ENCODE assay signal across 17 mouse cellular contexts in the genomic region with DNA sequence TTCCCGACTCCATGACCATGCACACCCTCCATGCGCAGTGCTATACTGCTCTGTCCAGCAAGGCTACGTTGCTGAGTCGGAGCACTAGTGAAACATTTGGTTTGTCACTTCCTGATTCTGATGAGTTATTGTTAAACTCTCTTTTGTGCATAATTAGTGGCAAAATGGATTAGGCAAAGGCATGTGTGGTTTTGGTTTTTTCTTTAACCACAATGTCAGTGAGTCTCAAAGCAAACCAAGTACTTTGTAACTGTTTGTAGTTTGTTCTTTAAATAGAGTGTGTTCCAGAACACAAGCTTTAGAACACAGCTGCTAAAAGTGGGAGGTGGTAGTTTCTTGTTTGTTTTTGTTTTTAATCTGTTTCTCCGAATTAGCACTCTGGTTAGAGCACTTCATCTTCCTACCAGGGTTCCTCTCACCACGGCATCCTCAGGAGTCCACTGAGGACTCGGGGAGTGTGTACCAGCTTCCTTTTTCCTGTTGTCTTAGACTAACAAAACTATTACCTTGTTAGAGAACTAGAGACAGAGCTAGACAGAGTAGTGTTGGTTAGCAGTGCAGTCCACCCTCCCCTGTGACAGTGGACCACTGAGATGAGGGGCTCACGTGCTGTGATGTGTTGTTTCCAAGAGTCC. TPM values are rescaled to one million over a fixed set of nuclear protein-coding genes. Genes with fewer than 3 reads are reported as not detected.
A peak's percentile ranks its signal among the peaks of the same experiment; 100 is the strongest.
DNase-seq lines count a peak whose midpoint lies in the region; ATAC-seq lines count a peak whose summit lies in the region.
"Had no signal": no experiment of that assay in that cellular context is flagged by ENCODE, and none has a peak within 500 bp of the region (broad histone marks: within the 10 kb centered on the region; RNA-seq: fewer than 3 reads in every experiment).

No protein-coding gene starts in this region.

- WGBS in embryonic facial prominence, embryonic 14.5 days: 75% methylated on average over 8 of the region's 8 CpGs
- WGBS in embryonic facial prominence, embryonic 10.5 days: 90% methylated on average over 8 of the region's 8 CpGs
- 85% methylated on average over 8 of the region's 8 CpGs for WGBS in heart, embryonic 10.5 days

- no peak overlapping the region for H3K4me3 ChIP-seq in embryonic facial prominence, embryonic 14.5 days (ENCODE audit: low read depth, low read length)
- H3K4me3 ChIP-seq in embryonic facial prominence, embryonic 10.5 days: no peak overlapping the region
- no peak overlapping the region for H3K4me3 ChIP-seq in heart, embryonic 10.5 days
- H3K4me3 ChIP-seq: erythroblast, embryonic 14.5 days; liver, embryonic 12.5 days; midbrain, embryonic 15.5 days had no signal

- H3K4me2 ChIP-seq in embryonic facial prominence, embryonic 14.5 days (ENCODE audit: low read depth, low read length): no peak overlapping the region
- H3K4me2 ChIP-seq: liver, embryonic 12.5 days; midbrain, embryonic 15.5 days had no signal

- no peak for DNase-seq in embryonic facial prominence, embryonic 14.5 days (ENCODE audit: low spot score)
- DNase-seq in embryonic facial prominence, embryonic 10.5 days (ENCODE audit: low spot score): no peak
- peak; percentile 65 for DNase-seq in thymus, postnatal 0 days (ENCODE audit: low spot score)
- no peak for DNase-seq in thymus, adult 18-20 months
- DNase-seq in thymus, postnatal 4 days: peak; percentile 16
- no peak for DNase-seq in heart, embryonic 10.5 days (ENCODE audit: low spot score)
- no peak for DNase-seq in cerebellum, postnatal 25 days
- DNase-seq: heart, adult 11 months; heart, postnatal 14 days; kidney, postnatal 36 days; lung, postnatal 10 days; right cerebral cortex, postnatal 4 days had no signal

- peak overlapping the region; percentile 58 for H3K27ac ChIP-seq in embryonic facial prominence, embryonic 14.5 days (replicated peaks; ENCODE audit: low read depth, low read length)
- no peak overlapping the region for H3K27ac ChIP-seq in embryonic facial prominence, embryonic 10.5 days (replicated peaks)
- H3K27ac ChIP-seq in heart, embryonic 10.5 days: no peak overlapping the region
- H3K27ac ChIP-seq: liver, embryonic 12.5 days; midbrain, embryonic 15.5 days had no signal

- H3K4me1 ChIP-seq in embryonic facial prominence, embryonic 14.5 days (ENCODE audit: control insufficient read depth, insufficient read depth, low read length): 0 out of 2 replicates have a peak, but pooled peaks cover 5% of the 10 kb centered on the region
- peaks cover 3% of the 10 kb centered on the region; the same call in 1 of the 2 replicates for H3K4me1 ChIP-seq in embryonic facial prominence, embryonic 10.5 days
- H3K4me1 ChIP-seq in heart, embryonic 10.5 days: peaks cover 3% of the 10 kb centered on the region; the same call in 1 of the 2 replicates
- H3K4me1 ChIP-seq: liver, embryonic 12.5 days; midbrain, embryonic 15.5 days had no signal

- no peaks in the 10 kb centered on the region for H3K27me3 ChIP-seq in embryonic facial prominence, embryonic 14.5 days (replicated peaks; ENCODE audit: control insufficient read depth, insufficient read depth, low read length)
- H3K27me3 ChIP-seq in embryonic facial prominence, embryonic 10.5 days (replicated peaks; ENCODE audit: low read depth, poor library complexity, severe bottlenecking): no peaks in the 10 kb centered on the region
- H3K27me3 ChIP-seq in heart, embryonic 10.5 days (ENCODE audit: insufficient read depth, poor library complexity, severe bottlenecking): no peaks in the 10 kb centered on the region
- H3K27me3 ChIP-seq: liver, embryonic 12.5 days; midbrain, embryonic 15.5 days had no signal

- H3K9me3 ChIP-seq in embryonic facial prominence, embryonic 14.5 days (ENCODE audit: control insufficient read depth, low read length): 0 out of 2 replicates have a peak, but pooled peaks cover 2% of the 10 kb centered on the region
- H3K9me3 ChIP-seq in embryonic facial prominence, embryonic 10.5 days: no peaks in the 10 kb centered on the region
- H3K9me3 ChIP-seq in heart, embryonic 10.5 days: no peaks in the 10 kb centered on the region
- H3K9me3 ChIP-seq: liver, embryonic 12.5 days; midbrain, embryonic 15.5 days had no signal

- ATAC-seq in embryonic facial prominence, embryonic 14.5 days (ENCODE audit: low read depth): no peak
- peak; percentile 68 to 80 for ATAC-seq in hematopoietic stem cell, adult 5-6 weeks (replicated peaks in 1 of 2; ENCODE audit: insufficient read depth in 1 of 2, low FRiP score in 2 of 2, low TSS enrichment in 1 of 2, low read depth in 1 of 2, poor library complexity in 2 of 2, severe bottlenecking in 2 of 2)
- ATAC-seq: intestine, embryonic 16.5 days; liver, embryonic 12.5 days; midbrain, embryonic 15.5 days had no signal

- no peak overlapping the region for H3K9ac ChIP-seq in embryonic facial prominence, embryonic 14.5 days (ENCODE audit: low read depth, low read length)
- H3K9ac ChIP-seq: liver, embryonic 12.5 days; midbrain, embryonic 15.5 days had no signal

- H3K36me3 ChIP-seq in embryonic facial prominence, embryonic 14.5 days (ENCODE audit: control insufficient read depth, insufficient read depth, low read length): peaks cover 61% of the 10 kb centered on the region
- peaks cover 90% of the 10 kb centered on the region for H3K36me3 ChIP-seq in embryonic facial prominence, embryonic 10.5 days (replicated peaks)
- peaks cover 70% of the 10 kb centered on the region for H3K36me3 ChIP-seq in heart, embryonic 10.5 days

RNA-seq across cellular contexts. Expression of a gene that starts 9.3 kb away (rescaled TPM):
- 3.8 and 4.8 TPM in 2 replicates for polyA plus RNA-seq in embryonic facial prominence, embryonic 14.5 days (2014; fragmentation: Nextera tagmentation; extraction: Ambion mirVana)
- 0.23 and 0.37 TPM in 2 replicates for polyA plus RNA-seq in embryonic facial prominence, embryonic 10.5 days (2016; fragmentation: Nextera tagmentation; extraction: Ambion mirVana)
- 1.1 TPM in 2 replicates for polyA plus RNA-seq in thymus, postnatal 0 days (2015; fragmentation: Nextera tagmentation; extraction: Ambion mirVana)
- not detected in 2 replicates for total RNA-seq in hematopoietic stem cell, adult 5-6 weeks (2017)
- polyA plus RNA-seq in heart, embryonic 10.5 days (2016; fragmentation: Nextera tagmentation; extraction: Ambion mirVana): 2.8 and 4.3 TPM in 2 replicates
- polyA plus RNA-seq: erythroblast, embryonic 14.5 days had no signal

RNA-seq across cellular contexts. Expression of a gene that starts 48.7 kb away (rescaled TPM):
- polyA plus RNA-seq in embryonic facial prominence, embryonic 14.5 days (2014; fragmentation: Nextera tagmentation; extraction: Ambion mirVana): 80.9 and 90.7 TPM in 2 replicates
- 98.8 and 108 TPM in 2 replicates for polyA plus RNA-seq in embryonic facial prominence, embryonic 10.5 days (2016; fragmentation: Nextera tagmentation; extraction: Ambion mirVana)
- polyA plus RNA-seq in thymus, postnatal 0 days (2015; fragmentation: Nextera tagmentation; extraction: Ambion mirVana): 73.1 and 82.6 TPM in 2 replicates
- total RNA-seq in hematopoietic stem cell, adult 5-6 weeks (2017): 64.8 and 66.0 TPM in 2 replicates
- polyA plus RNA-seq in heart, embryonic 10.5 days (2016; fragmentation: Nextera tagmentation; extraction: Ambion mirVana): 82.7 and 90.1 TPM in 2 replicates

Comparison
In these comparisons a context has a peak if more than half of its experiments do, and no peak if none do; other contexts are left out.
1. DNase-seq: peak in thymus, postnatal 0 days (single experiment) and thymus, postnatal 4 days (single experiment); none in embryonic facial prominence, embryonic 14.5 days (single experiment), embryonic facial prominence, embryonic 10.5 days (single experiment), thymus, adult 18-20 months (0 of 2), heart, embryonic 10.5 days (single experiment) and cerebellum, postnatal 25 days (0 of 2).